Mouse (Mus musculus): ENCODE measurements around the gene Ptpdc1. TPM values are rescaled to one million over a fixed set of nuclear protein-coding genes. Genes with fewer than 3 reads are reported as not detected.

Ptpdc1 gene
- 16.3 and 16.9 TPM in 2 replicates for polyA plus RNA-seq (2014; fragmentation: Nextera tagmentation; extraction: Ambion mirVana)

- Histone ChIP-seq H3K27me3 (ENCODE audit: control insufficient read depth, insufficient read depth, low read length) (no peaks in the 10 kb centered on the region), H3K36me3 (replicated peaks; ENCODE audit: control insufficient read depth, insufficient read depth, low read depth, low read length) (no peaks in the 10 kb centered on the region), H3K4me3 (ENCODE audit: low read depth, low read length) (peak within 1 kb of the TSS; percentile 79), H3K4me1 (ENCODE audit: control insufficient read depth, insufficient read depth, low read length) (no peaks in the 10 kb centered on the region), H3K9me3 (replicated peaks; ENCODE audit: control insufficient read depth, low read length) (no peaks in the 10 kb centered on the region), H3K9ac (replicated peaks; ENCODE audit: low read length) (peak within 1 kb of the TSS; percentile 91), H3K27ac (replicated peaks; ENCODE audit: low read depth, low read length) (peak within 1 kb of the TSS; percentile 47; the same call in 1 of the 2 replicates), H3K4me2 (ENCODE audit: low read depth, low read length) (peak within 1 kb of the TSS; percentile 82)
- peak; percentile 98 for DNase-seq (ENCODE audit: low spot score)
- ATAC-seq (replicated peaks; ENCODE audit: insufficient number of reproducible peaks, low FRiP score, low TSS enrichment, low read depth), result peak; percentile 94
- 5% methylated on average over 67 of the region's 76 CpGs for WGBS
Measured at GRCm38 (mm10) chr13:48625433-48626184, at the start of gene Ptpdc1. Gene Ptpdc1, minus strand, starts transcription at chr13:48625664.

GRCm38 (mm10) chr13:48674609-48675008 is 49.1 kb upstream of the Ptpdc1 start:
- peaks cover 17% of the 10 kb centered on the region for H3K27me3 ChIP-seq (ENCODE audit: control insufficient read depth, insufficient read depth, low read length)
- H3K4me1 ChIP-seq (ENCODE audit: control insufficient read depth, insufficient read depth, low read length), result 0 out of 2 replicates have a peak, but pooled peaks cover under 1% of the 10 kb centered on the region
- no peak for ATAC-seq (replicated peaks; ENCODE audit: insufficient number of reproducible peaks, low FRiP score, low TSS enrichment, low read depth)
- no peak overlapping the region for H3K4me2 ChIP-seq (ENCODE audit: low read depth, low read length)
- no peaks in the 10 kb centered on the region for H3K9me3 ChIP-seq (replicated peaks; ENCODE audit: control insufficient read depth, low read length)
- no peak overlapping the region for H3K9ac ChIP-seq (replicated peaks; ENCODE audit: low read length)
- no peak overlapping the region for H3K4me3 ChIP-seq (ENCODE audit: low read depth, low read length)
- 85% methylated on average over 5 of the region's 5 CpGs for WGBS
- DNase-seq (ENCODE audit: low spot score), result no peak
- H3K27ac ChIP-seq (replicated peaks; ENCODE audit: low read depth, low read length), result no peak overlapping the region
- H3K36me3 ChIP-seq (replicated peaks; ENCODE audit: control insufficient read depth, insufficient read depth, low read depth, low read length), result no peaks in the 10 kb centered on the region

- H3K4me2 ChIP-seq (ENCODE audit: low read depth, low read length), result peak overlapping the region; percentile 8; the same call in 1 of the 2 replicates
- no peak overlapping the region for H3K27ac ChIP-seq (replicated peaks; ENCODE audit: low read depth, low read length)
- H3K9me3 ChIP-seq (replicated peaks; ENCODE audit: control insufficient read depth, low read length), result no peaks in the 10 kb centered on the region
- no peak overlapping the region for H3K4me3 ChIP-seq (ENCODE audit: low read depth, low read length)
- H3K27me3 ChIP-seq (ENCODE audit: control insufficient read depth, insufficient read depth, low read length), result peaks cover 28% of the 10 kb centered on the region
- peak; percentile 72 for DNase-seq (ENCODE audit: low spot score)
- H3K9ac ChIP-seq (replicated peaks; ENCODE audit: low read length), result 0 out of 2 replicates have a peak overlapping the region, but pooled peaks have one; percentile 15
- no peak; the same call in 1 of the 2 replicates for ATAC-seq (replicated peaks; ENCODE audit: insufficient number of reproducible peaks, low FRiP score, low TSS enrichment, low read depth)
- H3K36me3 ChIP-seq (replicated peaks; ENCODE audit: control insufficient read depth, insufficient read depth, low read depth, low read length), result no peaks in the 10 kb centered on the region
- H3K4me1 ChIP-seq (ENCODE audit: control insufficient read depth, insufficient read depth, low read length), result peaks cover 6% of the 10 kb centered on the region; the same call in 1 of the 2 replicates
- WGBS, result under 1% methylated on average over 24 of the region's 24 CpGs
Measured at GRCm38 (mm10) chr13:48672312-48672840, 46.9 kb upstream of the Ptpdc1 start.

GRCm38 (mm10) chr13:48668976-48669534 is 43.6 kb upstream of the Ptpdc1 start:
- no peaks in the 10 kb centered on the region for H3K36me3 ChIP-seq (replicated peaks; ENCODE audit: control insufficient read depth, insufficient read depth, low read depth, low read length)
- H3K4me1 ChIP-seq (ENCODE audit: control insufficient read depth, insufficient read depth, low read length), result peaks cover 13% of the 10 kb centered on the region
- under 1% methylated on average over 34 of the region's 34 CpGs for WGBS
- peak overlapping the region; percentile 44 for H3K27ac ChIP-seq (replicated peaks; ENCODE audit: low read depth, low read length)
- H3K4me2 ChIP-seq (ENCODE audit: low read depth, low read length), result peak overlapping the region; percentile 58
- peak overlapping the region; percentile 53 for H3K9ac ChIP-seq (replicated peaks; ENCODE audit: low read length)
- peak overlapping the region; percentile 29 for H3K4me3 ChIP-seq (ENCODE audit: low read depth, low read length)
- DNase-seq (ENCODE audit: low spot score), result no peak
- peak; percentile 41; the same call in 1 of the 2 replicates for ATAC-seq (replicated peaks; ENCODE audit: insufficient number of reproducible peaks, low FRiP score, low TSS enrichment, low read depth)
- H3K9me3 ChIP-seq (replicated peaks; ENCODE audit: control insufficient read depth, low read length), result no peaks in the 10 kb centered on the region
- peaks cover 54% of the 10 kb centered on the region for H3K27me3 ChIP-seq (ENCODE audit: control insufficient read depth, insufficient read depth, low read length)

GRCm38 (mm10) chr13:48668091-48668975 is 42.9 kb upstream of the Ptpdc1 start:
- Histone ChIP-seq H3K9me3 (replicated peaks; ENCODE audit: control insufficient read depth, low read length) (no peaks in the 10 kb centered on the region), H3K4me2 (ENCODE audit: low read depth, low read length) (peak overlapping the region; percentile 58), H3K36me3 (replicated peaks; ENCODE audit: control insufficient read depth, insufficient read depth, low read depth, low read length) (no peaks in the 10 kb centered on the region), H3K9ac (replicated peaks; ENCODE audit: low read length) (peak overlapping the region; percentile 53), H3K4me3 (ENCODE audit: low read depth, low read length) (peak overlapping the region; percentile 29), H3K27ac (replicated peaks; ENCODE audit: low read depth, low read length) (peak overlapping the region; percentile 44), H3K27me3 (ENCODE audit: control insufficient read depth, insufficient read depth, low read length) (peaks cover 57% of the 10 kb centered on the region), H3K4me1 (ENCODE audit: control insufficient read depth, insufficient read depth, low read length) (peaks cover 13% of the 10 kb centered on the region)
- DNase-seq (ENCODE audit: low spot score), result no peak
- ATAC-seq (replicated peaks; ENCODE audit: insufficient number of reproducible peaks, low FRiP score, low TSS enrichment, low read depth), result no peak
- WGBS, result 1% methylated on average over 33 of the region's 33 CpGs

GRCm38 (mm10) chr13:48667461-48667860 is 42.0 kb upstream of the Ptpdc1 start:
- Histone ChIP-seq H3K36me3 (replicated peaks; ENCODE audit: control insufficient read depth, insufficient read depth, low read depth, low read length) (no peaks in the 10 kb centered on the region), H3K9me3 (replicated peaks; ENCODE audit: control insufficient read depth, low read length) (no peaks in the 10 kb centered on the region), H3K27ac (replicated peaks; ENCODE audit: low read depth, low read length) (no peak overlapping the region), H3K4me2 (ENCODE audit: low read depth, low read length) (peak overlapping the region; percentile 21), H3K4me3 (ENCODE audit: low read depth, low read length) (no peak overlapping the region), H3K4me1 (ENCODE audit: control insufficient read depth, insufficient read depth, low read length) (peaks cover 15% of the 10 kb centered on the region), H3K9ac (replicated peaks; ENCODE audit: low read length) (no peak overlapping the region; the same call in 1 of the 2 replicates), H3K27me3 (ENCODE audit: control insufficient read depth, insufficient read depth, low read length) (peaks cover 61% of the 10 kb centered on the region)
- 1% methylated on average over 4 of the region's 4 CpGs for WGBS
- no peak for ATAC-seq (replicated peaks; ENCODE audit: insufficient number of reproducible peaks, low FRiP score, low TSS enrichment, low read depth)
- no peak for DNase-seq (ENCODE audit: low spot score)

- 2% methylated on average over 58 of the region's 58 CpGs for WGBS
- peak overlapping the region; percentile 86 for H3K4me2 ChIP-seq (ENCODE audit: low read depth, low read length)
- H3K27ac ChIP-seq (replicated peaks; ENCODE audit: low read depth, low read length), result no peak overlapping the region
- peak overlapping the region; percentile 83 for H3K9ac ChIP-seq (replicated peaks; ENCODE audit: low read length)
- H3K27me3 ChIP-seq (ENCODE audit: control insufficient read depth, insufficient read depth, low read length), result peaks cover 69% of the 10 kb centered on the region
- ATAC-seq (replicated peaks; ENCODE audit: insufficient number of reproducible peaks, low FRiP score, low TSS enrichment, low read depth) (no peak), DNase-seq (ENCODE audit: low spot score) (no peak)
- H3K4me3 ChIP-seq (ENCODE audit: low read depth, low read length), result peak overlapping the region; percentile 60
- no peaks in the 10 kb centered on the region for H3K36me3 ChIP-seq (replicated peaks; ENCODE audit: control insufficient read depth, insufficient read depth, low read depth, low read length)
- peaks cover 15% of the 10 kb centered on the region for H3K4me1 ChIP-seq (ENCODE audit: control insufficient read depth, insufficient read depth, low read length)
- no peaks in the 10 kb centered on the region for H3K9me3 ChIP-seq (replicated peaks; ENCODE audit: control insufficient read depth, low read length)
Measured at GRCm38 (mm10) chr13:48665656-48666597, 40.5 kb upstream of the Ptpdc1 start.
